13 mouse cellular contexts compared by ENCODE assay signal in genomic region chr12:72267614-72268013, GRCm38 (mm10).
A peak's percentile ranks its signal among the peaks of the same experiment; 100 is the strongest.
DNase-seq lines count a peak whose midpoint lies in the region; ATAC-seq and TF ChIP-seq lines count a peak whose summit lies in the region.
"Had no signal": no experiment of that assay in that cellular context is flagged by ENCODE, and none has a peak within 500 bp of the region (broad histone marks: within the 10 kb centered on the region; RNA-seq: fewer than 3 reads in every experiment).

No protein-coding gene starts in this region.

- no peak overlapping the region for H3K27ac ChIP-seq in embryonic facial prominence, embryonic 10.5 days (replicated peaks)
- H3K27ac ChIP-seq in midbrain, embryonic 10.5 days (replicated peaks) = no peak overlapping the region
- H3K27ac ChIP-seq: embryonic facial prominence, embryonic 12.5 days; kidney, embryonic 15.5 days; neural tube, embryonic 13.5 days had no signal

- 73% methylated on average over 2 of the region's 2 CpGs for WGBS in lung, adult 2 months
- WGBS in embryonic facial prominence, embryonic 10.5 days = 82% methylated on average over 2 of the region's 2 CpGs
- 84% methylated on average over 2 of the region's 2 CpGs for WGBS in midbrain, embryonic 10.5 days

- peak; percentile 13 for DNase-seq in embryo, embryonic 10 days (ENCODE audit: low spot score)
- DNase-seq in embryo, embryonic 10.5 days (ENCODE audit: low spot score) = no peak
- DNase-seq in lung, adult 2 months = no peak
- DNase-seq in lung, postnatal 10 days = no peak
- peak; percentile 19 for DNase-seq in embryonic facial prominence, embryonic 10.5 days (ENCODE audit: low spot score)
- no peak for DNase-seq in midbrain, embryonic 10.5 days (ENCODE audit: low spot score)
- DNase-seq: heart, postnatal 14 days had no signal

- no peaks in the 10 kb centered on the region for H3K36me3 ChIP-seq in E14TG2a.4 (ENCODE audit: insufficient read depth, low read length)
- no peaks in the 10 kb centered on the region for H3K36me3 ChIP-seq in embryonic facial prominence, embryonic 10.5 days (replicated peaks)
- no peaks in the 10 kb centered on the region for H3K36me3 ChIP-seq in midbrain, embryonic 10.5 days
- H3K36me3 ChIP-seq: embryonic facial prominence, embryonic 12.5 days; kidney, embryonic 15.5 days; neural tube, embryonic 13.5 days had no signal

- H3K9me3 ChIP-seq in E14TG2a.4 (ENCODE audit: low read length) = no peaks in the 10 kb centered on the region
- no peaks in the 10 kb centered on the region for H3K9me3 ChIP-seq in embryonic facial prominence, embryonic 10.5 days
- H3K9me3 ChIP-seq in midbrain, embryonic 10.5 days (replicated peaks) = no peaks in the 10 kb centered on the region
- H3K9me3 ChIP-seq: embryonic facial prominence, embryonic 12.5 days; kidney, embryonic 15.5 days; neural tube, embryonic 13.5 days had no signal

- no peak for ATAC-seq in megakaryocyte, adult 5-6 weeks (ENCODE audit: poor library complexity, severe bottlenecking)

- no peaks in the 10 kb centered on the region for H3K4me1 ChIP-seq in lung, adult 2 months (ENCODE audit: control insufficient read depth, insufficient read depth, low read length)
- H3K4me1 ChIP-seq in E14TG2a.4 (replicated peaks; ENCODE audit: low read depth, low read length) = peaks cover 7% of the 10 kb centered on the region; the same call in 1 of the 2 replicates
- no peaks in the 10 kb centered on the region for H3K4me1 ChIP-seq in embryonic facial prominence, embryonic 10.5 days
- H3K4me1 ChIP-seq in midbrain, embryonic 10.5 days = peaks cover 13% of the 10 kb centered on the region; the same call in 1 of the 2 replicates
- H3K4me1 ChIP-seq: embryonic facial prominence, embryonic 12.5 days; kidney, embryonic 15.5 days; megakaryocyte, embryonic 14.5 days had no signal

- H3K4me3 ChIP-seq in lung, adult 2 months (replicated peaks; ENCODE audit: extremely low read depth, low read depth, low read length) = no peak overlapping the region
- H3K4me3 ChIP-seq in E14TG2a.4 (replicated peaks; ENCODE audit: low read length) = no peak overlapping the region
- no peak overlapping the region for H3K4me3 ChIP-seq in embryonic facial prominence, embryonic 10.5 days
- no peak overlapping the region for H3K4me3 ChIP-seq in midbrain, embryonic 10.5 days
- H3K4me3 ChIP-seq: embryonic facial prominence, embryonic 12.5 days; kidney, embryonic 15.5 days; megakaryocyte, embryonic 14.5 days; neural tube, embryonic 13.5 days had no signal

- TF ChIP-seq CTCF in lung, adult 2 months (IDR thresholded peaks at IDR 0.05; ENCODE audit: insufficient read depth, low read length) = 0 out of 2 replicates have a peak, but pooled peaks have one; percentile 10
- TF ChIP-seq CTCF in E14TG2a.4 (conservative IDR thresholded peaks at IDR 0.05; ENCODE audit: low read length) = peak; percentile 97

- TF ChIP-seq POLR2A in lung, adult 2 months (IDR thresholded peaks at IDR 0.05; ENCODE audit: borderline replicate concordance, extremely low read depth, low read depth, low read length) = no peak

- no peaks in the 10 kb centered on the region for H3K27me3 ChIP-seq in E14TG2a.4 (ENCODE audit: insufficient read depth, low read length)
- H3K27me3 ChIP-seq in embryonic facial prominence, embryonic 10.5 days (replicated peaks; ENCODE audit: low read depth, poor library complexity, severe bottlenecking) = no peaks in the 10 kb centered on the region
- no peaks in the 10 kb centered on the region for H3K27me3 ChIP-seq in midbrain, embryonic 10.5 days (ENCODE audit: low read depth, poor library complexity, severe bottlenecking)
- H3K27me3 ChIP-seq: embryonic facial prominence, embryonic 12.5 days; kidney, embryonic 15.5 days; megakaryocyte, embryonic 14.5 days; neural tube, embryonic 13.5 days had no signal

Comparison
In these comparisons a context has a peak if more than half of its experiments do, and no peak if none do; other contexts are left out.
1. DNase-seq: peak in embryo, embryonic 10 days (single experiment) and embryonic facial prominence, embryonic 10.5 days (single experiment); none in embryo, embryonic 10.5 days (single experiment), lung, adult 2 months (single experiment), lung, postnatal 10 days (single experiment) and midbrain, embryonic 10.5 days (single experiment).